Mouse (Mus musculus) testis, adult 2 months (tissue): Measurements from ENCODE around the gene Prok1. TPM values are rescaled to one million over a fixed set of nuclear protein-coding genes. Genes with fewer than 3 reads are reported as not detected.
A peak's percentile ranks its signal among the peaks of the same experiment; 100 is the strongest.

ENCODE experiments used
- H3K27ac ChIP-seq: fragments of 200-500 bp; 2 replicates; pipeline ENCODE4 v1.5.1; 2012; ENCODE audit warnings: low read depth, low read length; ENCODE audit not compliant: control insufficient read depth, insufficient read depth
- H3K27me3 ChIP-seq: fragments of 200-500 bp; 2 replicates; pipeline ENCODE4 v1.6.1; 2012; ENCODE audit warnings: mild to moderate bottlenecking, low read length, moderate library complexity; ENCODE audit not compliant: control insufficient read depth, insufficient read depth
- H3K36me3 ChIP-seq: fragments of 200-500 bp; 2 replicates; pipeline ENCODE4 v1.6.1; 2012; ENCODE audit warnings: mild to moderate bottlenecking, low read length; ENCODE audit not compliant: control insufficient read depth, insufficient read depth
- H3K4me1 ChIP-seq: fragments of 200-500 bp; 2 replicates; pipeline ENCODE4 v1.6.1; 2012; ENCODE audit warnings: low read length; ENCODE audit not compliant: control insufficient read depth, insufficient read depth
- H3K4me3 ChIP-seq: fragments of 200-500 bp; 2 replicates; pipeline ENCODE4 v1.5.1; 2012; ENCODE audit warnings: low read depth, mild to moderate bottlenecking, low read length, moderate library complexity, mixed read lengths; ENCODE audit not compliant: control insufficient read depth
- CTCF ChIP-seq: fragments of 200-500 bp; IDR thresholded peaks from 2 replicates; pipeline ENCODE4 v1.5.1; 2012; ENCODE audit warnings: low read depth, mild to moderate bottlenecking, inconsistent platforms, low read length, moderate library complexity; ENCODE audit not compliant: control insufficient read depth, insufficient read depth, insufficient replicate concordance
- POLR2A ChIP-seq: fragments of 200-500 bp; IDR thresholded peaks from 2 replicates; pipeline ENCODE4 v1.6.1; 2012; ENCODE audit warnings: low read depth, mild to moderate bottlenecking, inconsistent platforms, low read length, moderate library complexity; ENCODE audit not compliant: control insufficient read depth
- polyA plus RNA-seq: library from polyadenylated mRNA; depleted of rRNA; stranded (reverse); fragments of >200 nt; gene quantifications from 2 replicates; pipeline ENCODE4 v1.2.3, GENCODE M21; 2012; rRNA removed

Gene Prok1
- polyA plus RNA-seq: not detected in 2 replicates

- no peaks in the 10 kb centered on the region for H3K36me3 ChIP-seq
- no peaks in the 10 kb centered on the region for H3K27me3 ChIP-seq
- TF ChIP-seq CTCF: no peak
- no peak for TF ChIP-seq POLR2A
These were observed at the start of gene Prok1 for GRCm38 (mm10) chr3:107239607-107240006. Gene Prok1 (minus strand): TSS chr3:107239707.

GRCm38 (mm10) chr3:107287346-107287745 lies 47.8 kb upstream of the Prok1 start:
- TF ChIP-seq POLR2A: no peak
- no peak for TF ChIP-seq CTCF
- no peaks in the 10 kb centered on the region for H3K27me3 ChIP-seq
- H3K4me1 ChIP-seq: no peaks in the 10 kb centered on the region
- no peak overlapping the region for H3K4me3 ChIP-seq
- peaks cover 1% of the 10 kb centered on the region; the same call in 1 of the 2 replicates for H3K36me3 ChIP-seq
- H3K27ac ChIP-seq: no peak overlapping the region

More at GRCm38 (mm10) chr3:107239607-107240006, at the start of gene Prok1:
- no peaks in the 10 kb centered on the region for H3K4me1 ChIP-seq
- no peak within 1 kb of the TSS for H3K27ac ChIP-seq
- H3K4me3 ChIP-seq: no peak within 1 kb of the TSS

- H3K27me3 ChIP-seq: no peaks in the 10 kb centered on the region
- no peak overlapping the region for H3K27ac ChIP-seq
- no peak overlapping the region for H3K4me3 ChIP-seq
- TF ChIP-seq POLR2A: no peak
- no peak for TF ChIP-seq CTCF
- H3K4me1 ChIP-seq: no peaks in the 10 kb centered on the region
- H3K36me3 ChIP-seq: peaks cover 3% of the 10 kb centered on the region; the same call in 1 of the 2 replicates
These were observed 46.6 kb upstream of the Prok1 start for GRCm38 (mm10) chr3:107286123-107286522.

- H3K4me1 ChIP-seq: peaks cover 8% of the 10 kb centered on the region
- no peaks in the 10 kb centered on the region for H3K27me3 ChIP-seq
- peak; percentile 71 for TF ChIP-seq POLR2A
- no peak for TF ChIP-seq CTCF
- H3K36me3 ChIP-seq: peaks cover 3% of the 10 kb centered on the region; the same call in 1 of the 2 replicates
- peak within 1 kb of the TSS; percentile 99 for H3K4me3 ChIP-seq
- peak within 1 kb of the TSS; percentile 83 for H3K27ac ChIP-seq
These were observed 39.2 kb upstream of the Prok1 start, which contains the start of gene Lamtor5 for GRCm38 (mm10) chr3:107278479-107279269. Gene Lamtor5 (plus strand): TSS chr3:107278858.

- no peaks in the 10 kb centered on the region for H3K27me3 ChIP-seq
- H3K4me1 ChIP-seq: peaks cover 8% of the 10 kb centered on the region
- TF ChIP-seq POLR2A (no peak), CTCF (no peak)
These were observed 37.1 kb upstream of the Prok1 start for GRCm38 (mm10) chr3:107276626-107277025.

GRCm38 (mm10) chr3:107275996-107276395 lies 36.5 kb upstream of the Prok1 start:
- TF ChIP-seq POLR2A (no peak), CTCF (no peak)
- Histone ChIP-seq H3K27me3 (no peaks in the 10 kb centered on the region), H3K27ac (no peak overlapping the region), H3K4me3 (no peak overlapping the region), H3K4me1 (peaks cover 8% of the 10 kb centered on the region), H3K36me3 (no peaks in the 10 kb centered on the region)

More at GRCm38 (mm10) chr3:107276626-107277025, 37.1 kb upstream of the Prok1 start:
- Histone ChIP-seq H3K36me3 (no peaks in the 10 kb centered on the region), H3K4me3 (no peak overlapping the region), H3K27ac (no peak overlapping the region)

GRCm38 (mm10) chr3:107275351-107275750 lies 35.8 kb upstream of the Prok1 start:
- no peak for TF ChIP-seq CTCF
- TF ChIP-seq POLR2A: no peak
- Histone ChIP-seq H3K27me3 (no peaks in the 10 kb centered on the region), H3K27ac (no peak overlapping the region), H3K4me1 (peaks cover 8% of the 10 kb centered on the region), H3K4me3 (no peak overlapping the region), H3K36me3 (no peaks in the 10 kb centered on the region)
